8 mouse cellular contexts compared by ENCODE assay signal in genomic region chr10:76033119-76033455, GRCm38 (mm10). TPM values are rescaled to one million over a fixed set of nuclear protein-coding genes. Genes with fewer than 3 reads are reported as not detected.
DNase-seq lines count a peak whose midpoint lies in the region; ATAC-seq and TF ChIP-seq lines count a peak whose summit lies in the region.

No protein-coding gene starts in this region.

- no peak for ATAC-seq in heart, embryonic 13.5 days (ENCODE audit: extremely low read depth, insufficient number of reproducible peaks, low FRiP score, low TSS enrichment)
- ATAC-seq in forebrain, embryonic 15.5 days (replicated peaks), result peak; percentile 15; the same call in 1 of the 2 replicates

- DNase-seq in heart, postnatal 4 days, result no peak
- DNase-seq in lung, postnatal 36 days, result peak; percentile 3
- DNase-seq in adrenal gland, postnatal 36 days, result no peak
- no peak for DNase-seq in retina, postnatal 1 day
- DNase-seq in spleen, postnatal 36 days (ENCODE audit: low spot score in 2 of 2), result no peak

- 18% methylated on average over 7 of the region's 7 CpGs for WGBS in heart, embryonic 13.5 days
- 18% methylated on average over 7 of the region's 7 CpGs for WGBS in forebrain, embryonic 15.5 days

- H3K36me3 ChIP-seq in heart, embryonic 13.5 days, result peaks cover 35% of the 10 kb centered on the region
- H3K36me3 ChIP-seq in ES-Bruce4 (ENCODE audit: control insufficient read depth, insufficient read depth, low read length, poor library complexity, severe bottlenecking), result peaks cover 22% of the 10 kb centered on the region
- peaks cover 16% of the 10 kb centered on the region for H3K36me3 ChIP-seq in forebrain, embryonic 15.5 days

- TF ChIP-seq POLR2A in ES-Bruce4 (IDR thresholded peaks at IDR 0.05; ENCODE audit: insufficient read depth, low read length), result no peak

- peaks cover 25% of the 10 kb centered on the region for H3K4me1 ChIP-seq in heart, embryonic 13.5 days
- peaks cover 2% of the 10 kb centered on the region for H3K4me1 ChIP-seq in ES-Bruce4 (ENCODE audit: control insufficient read depth, insufficient read depth, low read length)
- H3K4me1 ChIP-seq in forebrain, embryonic 15.5 days, result peaks cover 14% of the 10 kb centered on the region

- H3K27ac ChIP-seq in heart, embryonic 13.5 days (replicated peaks), result peak overlapping the region; percentile 79; the same call in 1 of the 2 replicates
- peak overlapping the region; percentile 39 for H3K27ac ChIP-seq in ES-Bruce4 (ENCODE audit: insufficient read depth, low read length)
- peak overlapping the region; percentile 57 for H3K27ac ChIP-seq in forebrain, embryonic 15.5 days (replicated peaks)

- H3K9me3 ChIP-seq in heart, embryonic 13.5 days, result no peaks in the 10 kb centered on the region
- no peaks in the 10 kb centered on the region for H3K9me3 ChIP-seq in ES-Bruce4 (replicated peaks; ENCODE audit: control insufficient read depth, insufficient read depth, low read length, poor library complexity, severe bottlenecking)
- H3K9me3 ChIP-seq in forebrain, embryonic 15.5 days, result no peaks in the 10 kb centered on the region

- no peak for TF ChIP-seq EP300 in ES-Bruce4 (IDR thresholded peaks at IDR 0.05; ENCODE audit: insufficient read depth, low read depth, low read length)

- H3K4me3 ChIP-seq in heart, embryonic 13.5 days, result peak overlapping the region; percentile 92
- peak overlapping the region; percentile 93 for H3K4me3 ChIP-seq in ES-Bruce4 (ENCODE audit: low read depth, low read length)
- H3K4me3 ChIP-seq in forebrain, embryonic 15.5 days, result peak overlapping the region; percentile 59

- no peaks in the 10 kb centered on the region for H3K27me3 ChIP-seq in heart, embryonic 13.5 days (replicated peaks)
- no peaks in the 10 kb centered on the region for H3K27me3 ChIP-seq in ES-Bruce4 (ENCODE audit: control insufficient read depth, insufficient read depth, low read length, poor library complexity, severe bottlenecking)
- H3K27me3 ChIP-seq in forebrain, embryonic 15.5 days, result no peaks in the 10 kb centered on the region

- H3K9ac ChIP-seq in heart, embryonic 13.5 days, result peak overlapping the region; percentile 97
- peak overlapping the region; percentile 97 for H3K9ac ChIP-seq in ES-Bruce4 (ENCODE audit: low read depth, poor library complexity, severe bottlenecking)
- peak overlapping the region; percentile 69 for H3K9ac ChIP-seq in forebrain, embryonic 15.5 days (replicated peaks)

- TF ChIP-seq CTCF in ES-Bruce4 (IDR thresholded peaks at IDR 0.05; ENCODE audit: low read depth, low read length), result no peak

- peak overlapping the region; percentile 79 for H3K4me2 ChIP-seq in heart, embryonic 13.5 days
- peak overlapping the region; percentile 52 for H3K4me2 ChIP-seq in forebrain, embryonic 15.5 days (replicated peaks)

RNA-seq across cellular contexts. Expression of gene Zfp280b, which starts 0.6 kb away (rescaled TPM):
- 12.2 and 12.5 TPM in 2 replicates for polyA plus RNA-seq in heart, embryonic 13.5 days (2015; fragmentation: Nextera tagmentation; extraction: Ambion mirVana)
- total RNA-seq in heart, postnatal 4 days (2021), result 10 to 100 TPM; 11.8 to 12.2 TPM
- 59.7 and 63.2 TPM in 2 replicates for polyA plus RNA-seq in ES-Bruce4 (2011; ENCODE audit: insufficient read depth, insufficient read length, low read depth, missing spikeins)
- 13.5 and 13.8 TPM in 2 replicates for polyA plus RNA-seq in forebrain, embryonic 15.5 days (2015; fragmentation: Nextera tagmentation; extraction: Ambion mirVana)
- 1 to 10 TPM; 8.5 to 8.8 TPM for total RNA-seq in adrenal gland, postnatal 36 days (2021)
